Mouse (Mus musculus) MN1 (cell line): ENCODE data around the gene Gdpd3.
"Not testable (repeated sequence)": the region's sequence is repeated elsewhere in the genome, so short reads cannot be mapped to it uniquely, and the experiment has no call there.

Experiments
- DNase-seq: peaks from one replicate; pipeline ENCODE4 v3.0.0-alpha.2; 2016; ENCODE audit warnings: low spot score

Gene Gdpd3

DNA sequence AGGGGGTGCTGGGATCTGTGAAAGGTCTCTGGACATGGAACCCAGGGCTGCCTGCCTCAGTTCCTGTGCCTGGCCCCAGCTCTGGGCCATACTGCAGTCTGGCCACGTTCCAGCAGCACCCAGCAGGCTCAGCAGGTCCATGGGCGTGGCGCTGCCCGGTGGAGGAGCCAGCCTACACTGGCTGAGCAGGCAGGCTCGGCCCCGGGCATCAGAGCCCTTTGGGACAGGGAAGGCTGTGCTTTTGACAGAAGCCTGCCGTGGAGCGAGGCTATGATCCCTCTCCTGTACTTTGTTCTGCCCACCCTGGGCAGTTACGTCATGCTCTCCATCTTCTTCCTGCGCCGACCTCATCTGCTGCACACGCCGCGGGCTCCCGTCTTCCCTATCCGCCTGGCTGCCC is at the start of gene Gdpd3:
TSS of gene Gdpd3 (plus strand) at position 134 of the 400 bp plus-strand sequence.
- peak; percentile 81 for DNase-seq

DNA sequence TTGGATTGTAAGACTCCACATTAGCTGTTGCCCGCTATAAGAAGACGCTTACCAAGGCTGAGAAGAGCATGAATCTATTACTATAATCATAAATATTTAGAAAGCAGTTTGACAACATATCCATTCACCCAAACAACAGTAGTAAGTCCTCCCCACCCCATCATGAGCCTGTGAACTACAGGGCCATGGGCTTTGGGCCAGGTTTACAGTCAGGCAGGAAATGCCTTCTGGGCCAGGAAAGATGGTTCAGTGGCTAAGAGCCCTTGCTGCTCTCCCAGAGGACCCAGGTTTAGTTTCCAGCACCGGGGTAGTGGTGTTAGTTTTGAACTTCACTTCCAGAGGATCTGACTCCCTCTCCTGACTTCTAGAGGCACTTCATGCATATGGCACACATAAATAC is 48.6 kb upstream of the Gdpd3 start:
- no peak for DNase-seq

DNA sequence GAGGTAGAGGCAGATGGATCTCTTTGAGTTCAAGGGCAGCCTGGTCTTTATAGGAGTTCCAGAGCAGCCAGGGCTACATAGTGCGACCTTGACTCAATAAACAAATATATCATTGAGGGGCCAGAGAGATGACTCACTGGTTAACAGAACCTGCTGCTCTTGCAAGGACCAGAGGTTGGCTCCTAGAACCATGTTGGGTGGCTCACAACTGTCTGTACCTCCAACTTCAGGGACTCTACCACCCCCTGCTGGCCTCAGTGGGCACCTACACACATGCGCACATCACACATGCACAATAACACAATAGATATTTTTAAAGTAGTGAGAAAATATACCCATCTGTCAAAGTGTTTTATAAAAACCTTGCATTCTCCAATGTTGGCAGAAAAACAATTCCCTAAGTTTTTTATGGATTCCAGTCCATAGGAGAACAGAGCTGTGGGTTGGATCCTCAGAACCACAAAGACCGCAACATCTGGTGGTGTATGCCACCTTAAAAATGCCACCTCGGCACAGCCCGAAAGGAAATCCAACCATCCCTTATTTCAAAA is 47.3 kb upstream of the Gdpd3 start:
- DNase-seq = no peak

DNA sequence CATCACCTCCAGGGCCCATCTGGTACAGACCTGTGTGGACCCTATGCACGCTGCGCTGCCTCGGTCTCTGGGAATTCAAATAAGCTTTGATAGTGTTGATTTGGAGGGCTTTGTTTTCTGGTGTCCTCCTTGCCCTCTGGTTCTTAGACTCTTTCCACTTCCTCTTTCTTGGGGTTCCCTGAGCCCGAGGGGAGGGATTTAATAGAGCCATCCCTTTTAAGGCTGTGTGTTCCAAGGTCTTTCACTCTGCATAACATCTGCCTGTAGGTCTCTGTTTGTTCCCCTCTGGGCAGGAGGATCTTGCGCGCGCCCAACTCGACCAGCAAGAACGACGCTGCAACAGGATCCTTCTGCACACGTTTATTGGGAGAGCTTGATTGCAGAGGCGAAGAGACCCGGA is 44.5 kb upstream of the Gdpd3 start:
- DNase-seq = no peak

DNA sequence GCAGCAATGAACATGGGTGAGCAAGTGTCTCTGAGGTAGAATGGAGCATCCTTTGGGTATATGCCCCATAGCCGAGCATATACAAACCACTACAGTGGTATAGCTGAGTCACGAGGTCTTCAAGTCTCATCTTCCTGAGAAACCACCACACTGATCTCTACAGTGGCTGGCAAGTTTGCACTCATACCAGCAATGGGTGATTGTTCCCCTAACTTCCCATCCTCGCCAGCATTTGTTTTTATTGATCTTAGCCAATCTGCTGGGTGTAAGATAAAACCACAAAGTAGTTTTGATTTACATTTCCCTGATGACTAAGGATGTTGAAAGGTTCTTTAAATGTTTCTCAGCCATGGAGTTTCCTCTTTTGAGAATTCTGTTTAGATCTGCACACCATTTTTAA is 41.1 kb upstream of the Gdpd3 start:
- DNase-seq = no peak

DNA sequence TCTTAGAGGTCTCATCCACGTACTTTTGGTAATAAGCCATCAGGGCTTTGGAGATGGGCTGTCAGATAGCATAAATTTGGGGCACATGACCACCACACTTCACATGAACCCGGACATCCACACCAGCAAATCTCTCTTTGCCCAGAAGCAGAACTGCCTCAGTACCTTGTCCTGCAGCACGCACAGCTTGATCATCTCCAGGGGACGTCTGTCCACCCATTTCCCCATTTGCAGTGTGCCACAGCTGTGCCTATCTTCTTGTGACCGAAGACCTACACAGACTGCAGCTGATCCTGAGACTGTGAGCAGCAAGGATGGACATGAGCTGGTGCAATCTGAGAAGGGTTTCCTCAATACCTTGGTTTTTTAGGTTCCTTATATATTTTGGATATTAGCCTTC is 40.5 kb upstream of the Gdpd3 start:
- no peak for DNase-seq

DNA sequence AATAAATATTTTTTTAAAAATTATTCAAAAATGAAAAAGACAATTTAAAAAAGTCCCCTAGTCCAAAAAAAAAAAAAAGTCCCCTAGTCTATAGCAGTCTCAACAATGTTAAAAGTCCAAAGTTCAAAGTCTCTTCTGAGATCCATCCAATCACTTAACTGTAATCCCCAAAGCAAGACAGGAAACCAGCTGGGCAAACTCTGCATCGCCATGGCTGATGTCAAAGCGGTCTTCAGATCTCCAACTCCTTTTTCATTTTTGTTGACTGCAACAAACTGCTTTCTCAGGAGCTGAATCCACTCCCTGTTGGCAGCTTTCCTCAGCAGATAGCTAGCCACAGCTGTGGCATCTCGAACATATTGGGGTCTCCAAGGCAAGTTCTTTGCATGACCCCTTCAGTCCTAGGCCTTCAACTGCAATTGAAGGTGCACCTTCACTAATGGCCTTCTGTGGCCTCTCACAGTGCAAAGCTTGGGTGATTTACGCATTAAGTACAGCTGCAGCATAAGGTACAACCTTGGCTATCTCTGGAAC is 35.8 kb upstream of the Gdpd3 start:
- not testable (repeated sequence) for DNase-seq

DNA sequence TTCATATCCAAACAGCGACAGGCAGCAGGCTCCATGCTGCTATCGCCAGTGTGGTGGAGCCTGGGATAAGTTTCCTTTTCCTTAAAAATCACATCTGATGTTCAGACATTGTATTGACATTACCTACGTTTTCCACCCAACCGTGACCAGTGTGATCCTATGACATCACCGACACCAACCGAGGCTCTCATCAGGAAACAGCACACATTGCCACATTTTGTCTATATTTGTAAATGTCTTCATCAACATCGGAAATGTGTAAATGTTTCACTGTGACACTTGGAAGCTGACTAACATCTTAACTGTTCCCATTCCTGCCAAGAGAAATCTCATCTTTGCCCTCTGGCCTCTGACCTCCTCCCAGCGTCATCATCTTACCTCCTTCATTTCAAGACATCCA is 30.0 kb upstream of the Gdpd3 start:
- DNase-seq = no peak

DNA sequence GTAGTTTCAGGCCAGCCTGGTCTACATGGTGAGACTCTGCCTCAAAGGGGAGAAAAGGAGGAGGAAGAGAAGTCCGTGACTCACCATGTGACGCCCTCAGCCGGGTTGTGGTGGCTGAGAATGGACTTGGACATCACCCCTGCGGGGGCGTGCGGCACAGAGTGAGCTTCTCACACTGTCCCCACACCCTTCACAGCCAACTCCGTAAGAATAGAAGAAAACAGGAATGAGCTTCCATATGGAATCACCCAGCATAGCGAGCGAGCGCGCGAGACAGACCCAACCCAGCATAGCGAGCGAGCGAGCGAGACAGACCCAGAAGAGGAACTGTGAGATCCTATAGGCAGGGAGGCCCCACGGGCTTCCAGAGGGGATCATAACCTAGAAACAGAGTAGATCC is 26.6 kb upstream of the Gdpd3 start:
- DNase-seq = peak; percentile 55

DNA sequence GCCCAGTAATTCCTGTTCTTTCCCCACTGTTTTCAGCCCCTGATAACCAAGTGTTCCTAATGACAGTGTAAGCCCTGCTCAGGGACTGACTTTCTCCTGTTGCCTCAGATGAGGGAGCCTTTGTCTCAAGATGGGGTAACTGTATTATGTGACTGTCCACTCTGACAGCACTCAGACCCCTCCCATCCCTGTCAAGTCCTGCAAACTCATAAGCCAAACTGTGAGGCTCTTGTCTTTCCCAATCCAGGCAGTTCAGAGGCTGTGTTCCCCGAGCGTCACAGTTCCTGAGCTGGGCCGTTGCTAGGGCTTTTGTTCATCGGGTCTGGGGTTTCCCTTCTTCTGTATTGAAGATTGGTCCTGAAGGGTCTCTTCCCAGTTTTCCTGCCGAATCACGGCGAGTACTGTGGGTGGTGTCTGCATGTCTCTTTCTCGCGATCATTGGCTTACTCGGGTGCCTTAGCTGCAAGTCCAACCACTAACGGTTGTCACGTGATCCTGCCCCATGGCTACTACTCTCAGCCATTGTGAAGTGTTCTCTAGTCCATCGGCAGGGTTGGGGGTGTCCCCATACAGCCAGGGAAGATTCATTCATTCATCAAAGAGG is 25.9 kb upstream of the Gdpd3 start:
- DNase-seq = peak; percentile 91

DNA sequence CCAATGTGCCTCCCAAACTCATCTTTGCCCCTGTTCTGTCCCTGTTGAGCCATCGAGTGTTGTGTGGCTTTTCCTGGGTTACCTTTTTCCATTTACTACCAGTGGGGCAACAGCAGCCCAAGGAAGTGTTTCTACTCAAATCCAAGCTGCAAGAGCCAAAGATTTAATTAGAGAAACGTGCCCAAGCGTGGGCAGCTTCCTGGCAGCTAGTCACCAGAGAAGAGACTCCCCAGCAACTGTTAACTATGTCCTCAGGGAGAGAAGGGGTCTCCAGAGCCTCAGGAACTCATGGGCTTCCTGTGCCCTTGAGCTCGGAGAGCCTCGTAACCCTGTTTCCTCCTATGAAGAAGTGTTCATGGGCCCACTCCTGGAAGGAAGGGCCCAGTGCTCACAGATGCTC is 25.2 kb upstream of the Gdpd3 start:
- peak; percentile 25 for DNase-seq

DNA sequence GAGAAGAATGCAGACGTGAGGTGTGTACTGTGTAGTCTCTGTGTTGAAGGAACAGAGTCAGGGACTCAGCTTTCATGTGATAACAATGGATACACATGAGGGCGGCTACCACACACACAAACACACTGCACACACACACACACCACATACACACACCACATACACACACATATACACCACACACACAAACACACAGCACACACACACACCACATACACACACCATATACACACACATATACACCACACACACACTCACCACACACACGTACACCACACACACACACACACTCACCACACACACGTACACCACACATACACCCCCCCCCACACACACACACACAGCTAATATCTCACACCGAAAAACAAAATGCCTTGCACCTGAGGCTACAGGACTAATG is 24.7 kb upstream of the Gdpd3 start:
- DNase-seq = no peak

DNA sequence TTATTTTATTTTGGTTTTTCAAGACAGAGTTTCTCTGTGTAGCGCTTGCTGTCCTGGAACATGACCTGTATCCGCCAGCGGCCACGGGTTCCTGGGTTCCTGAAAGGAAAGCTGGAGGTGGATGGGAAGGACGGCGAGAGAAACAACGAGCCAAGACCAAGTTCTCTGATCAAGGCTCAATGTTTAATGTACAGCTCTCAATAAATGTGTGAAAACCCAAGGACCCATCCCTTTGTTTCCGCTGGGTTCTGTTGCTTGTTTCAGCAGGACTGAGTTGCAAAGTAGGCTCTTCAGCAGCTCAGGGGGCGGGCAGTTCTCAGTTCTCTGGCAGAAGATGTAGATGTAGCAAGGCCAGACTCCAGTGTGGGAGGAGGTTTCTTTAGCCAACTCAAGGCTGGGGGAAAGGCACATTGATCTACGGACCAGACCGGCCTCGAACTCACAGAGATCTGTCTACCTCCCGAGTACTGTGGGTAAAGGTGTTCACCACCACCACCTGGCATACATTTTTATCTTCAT is 24.1 kb upstream of the Gdpd3 start:
- no peak for DNase-seq

DNA sequence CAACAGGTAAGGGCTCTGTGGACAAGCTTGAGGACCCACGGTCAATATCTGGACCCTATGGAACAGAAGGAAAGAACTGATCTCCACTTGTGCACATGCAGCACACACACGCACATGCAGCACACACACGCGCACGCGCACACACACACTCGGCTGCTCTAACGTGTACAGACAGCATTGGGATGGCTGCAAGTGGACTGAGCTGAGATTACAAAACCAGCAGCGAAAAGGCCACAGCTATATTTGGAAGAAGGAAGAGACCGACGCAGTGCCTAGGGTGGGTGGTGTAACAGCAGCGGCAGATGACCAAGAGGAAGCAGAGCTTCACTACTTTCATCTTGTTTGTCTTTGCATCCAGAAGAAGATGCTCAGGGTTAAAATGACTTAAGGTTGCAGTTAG is 20.1 kb upstream of the Gdpd3 start:
- no peak for DNase-seq

DNA sequence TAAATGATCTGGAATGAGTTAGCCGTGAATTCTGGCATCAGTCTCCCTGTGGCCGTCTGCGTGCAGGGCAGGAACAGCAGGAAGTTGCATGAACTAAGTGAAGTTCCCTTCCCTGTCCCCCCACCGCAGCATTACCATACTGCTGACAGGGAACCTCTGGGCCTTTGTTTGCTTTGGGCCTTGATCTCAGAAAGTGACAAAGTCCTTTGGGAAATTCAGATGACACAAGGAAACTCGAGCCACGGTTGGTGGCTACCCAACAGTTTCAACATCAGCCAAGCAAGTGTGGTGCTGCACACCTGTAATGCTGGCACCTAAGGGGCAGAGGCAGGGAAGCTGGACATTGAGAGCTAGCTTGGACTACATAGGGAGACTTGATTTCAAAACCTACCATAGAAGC is 19.3 kb upstream of the Gdpd3 start:
- no peak for DNase-seq

DNA sequence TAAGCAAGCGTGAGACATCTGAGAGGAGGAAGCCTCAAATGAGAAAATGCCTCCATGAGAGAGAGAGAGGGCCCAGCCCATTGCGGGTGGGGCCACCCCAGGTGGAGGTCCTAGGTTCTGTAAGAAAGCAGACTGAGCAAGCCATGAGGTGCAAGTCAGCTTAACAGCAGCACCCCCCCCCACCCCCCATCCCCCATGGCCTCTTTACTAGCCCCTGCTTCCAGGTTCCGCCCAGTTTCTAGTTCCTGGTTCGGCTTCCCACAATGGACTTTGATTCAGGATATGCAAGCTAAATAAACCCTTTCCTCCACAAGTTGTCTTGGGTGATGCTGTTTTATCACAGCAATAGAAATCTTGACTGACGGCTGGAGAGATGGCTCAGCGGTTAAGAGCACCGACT is 17.3 kb upstream of the Gdpd3 start:
- DNase-seq = no peak

DNA sequence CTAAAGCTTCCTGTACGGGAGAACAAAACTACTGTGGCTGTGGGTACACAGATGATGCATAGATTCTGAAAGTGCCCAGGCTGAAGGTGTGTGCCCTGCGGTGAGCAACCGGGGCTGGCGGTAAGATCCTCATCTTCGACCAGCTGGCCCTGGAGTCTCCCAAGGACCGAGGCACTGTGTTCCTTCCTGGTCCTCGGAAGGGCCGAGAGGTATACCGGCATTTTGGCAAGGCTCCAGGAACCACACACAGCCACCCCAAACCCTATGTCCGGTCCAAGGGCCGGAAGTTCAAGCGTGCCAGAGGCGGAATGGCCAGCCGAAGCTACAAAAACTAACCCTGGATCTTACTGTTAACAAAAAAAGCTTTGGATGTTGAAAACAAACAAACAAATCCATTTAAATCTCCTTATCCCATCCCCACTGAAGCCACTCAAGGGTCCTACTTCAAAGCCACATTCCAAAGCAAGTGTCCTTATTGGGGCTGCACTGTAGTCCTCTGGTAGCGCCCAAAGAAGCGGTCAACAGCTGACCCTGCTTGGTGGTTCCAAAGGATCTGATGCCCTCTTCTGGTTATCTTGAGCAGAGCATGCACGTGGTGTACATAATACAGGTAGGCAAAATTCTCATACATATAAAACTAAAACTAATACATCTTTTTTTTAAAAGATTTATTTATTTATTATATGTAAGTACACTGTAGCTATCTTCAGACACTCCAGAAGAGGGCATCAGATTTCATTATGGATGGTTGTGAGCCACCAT is 16.4 kb upstream of the Gdpd3 start:
- DNase-seq = no peak

DNA sequence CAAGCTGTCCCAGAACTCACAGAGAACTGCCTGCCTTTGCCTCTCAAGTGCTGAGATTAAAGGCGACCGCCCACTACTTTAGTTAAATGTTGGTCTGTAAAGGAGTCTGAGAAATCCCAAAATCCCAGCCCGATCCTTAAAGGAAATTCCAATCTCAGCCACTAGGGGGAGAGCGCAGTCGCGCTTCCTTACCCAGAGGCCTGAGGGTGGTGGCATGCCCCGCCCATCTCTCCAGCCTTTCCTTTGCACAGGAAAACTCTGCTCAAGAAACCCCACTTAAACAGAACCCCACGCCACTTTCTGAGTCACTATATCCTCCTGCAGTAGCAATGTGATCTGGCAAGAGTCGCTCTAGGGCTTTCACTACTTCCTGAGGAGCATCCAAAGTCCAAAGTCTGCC is 11.3 kb upstream of the Gdpd3 start:
- DNase-seq = peak; percentile 90

DNA sequence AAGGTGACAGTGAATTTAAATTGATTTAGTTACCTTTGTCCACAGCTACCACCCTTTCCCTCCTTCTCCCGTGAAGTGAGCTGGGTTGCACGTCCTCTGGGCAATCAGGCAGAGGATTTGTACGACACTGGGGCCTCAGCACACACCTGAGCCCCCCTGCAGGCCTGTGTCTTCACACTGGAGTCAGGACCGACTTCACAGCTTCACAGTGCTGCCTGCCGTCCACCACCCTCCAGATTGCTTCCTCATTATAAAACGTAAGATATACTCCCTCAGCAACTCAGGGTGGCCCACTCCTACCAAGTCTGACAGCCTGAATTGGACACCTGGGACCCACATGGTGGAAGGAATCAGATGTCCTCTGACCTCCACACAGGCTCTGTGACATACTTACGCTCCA is 7.6 kb upstream of the Gdpd3 start:
- no peak for DNase-seq

DNA sequence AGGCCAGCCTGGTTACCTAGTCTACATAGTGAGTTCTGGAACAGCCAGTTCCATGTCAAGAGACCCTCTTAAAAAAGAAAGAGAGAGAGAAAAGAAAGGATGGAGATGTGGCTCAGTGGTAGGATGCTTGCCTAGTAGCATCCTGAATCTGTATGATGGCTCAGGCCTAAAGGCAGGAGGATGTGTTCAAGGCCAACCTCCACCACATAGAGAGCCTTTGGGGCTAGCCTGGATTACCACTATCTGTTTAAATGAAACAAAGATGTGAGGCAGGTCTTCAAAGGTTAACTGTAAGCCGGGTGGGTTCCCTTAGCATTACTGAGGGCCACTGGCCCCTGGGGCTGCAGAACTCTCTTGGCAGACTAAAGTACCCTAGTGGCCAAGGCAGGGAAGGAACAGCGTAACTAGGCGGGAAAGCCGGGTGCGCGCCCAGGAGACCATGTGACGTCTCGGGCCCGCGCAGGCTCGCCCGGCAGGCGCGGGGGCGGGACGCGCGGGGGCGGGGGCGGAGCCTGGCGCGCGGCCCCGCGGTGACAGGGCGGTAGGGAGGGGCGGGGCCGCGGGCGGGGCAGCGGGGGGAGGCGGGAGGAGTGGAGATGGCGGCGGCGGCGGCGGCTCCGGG is 7.0 kb upstream of the Gdpd3 start, which contains the start of gene Mapk3:
TSS of gene Mapk3 (plus strand) at position 552 of the 622 bp plus-strand sequence.
- DNase-seq = peak; percentile 92

DNA sequence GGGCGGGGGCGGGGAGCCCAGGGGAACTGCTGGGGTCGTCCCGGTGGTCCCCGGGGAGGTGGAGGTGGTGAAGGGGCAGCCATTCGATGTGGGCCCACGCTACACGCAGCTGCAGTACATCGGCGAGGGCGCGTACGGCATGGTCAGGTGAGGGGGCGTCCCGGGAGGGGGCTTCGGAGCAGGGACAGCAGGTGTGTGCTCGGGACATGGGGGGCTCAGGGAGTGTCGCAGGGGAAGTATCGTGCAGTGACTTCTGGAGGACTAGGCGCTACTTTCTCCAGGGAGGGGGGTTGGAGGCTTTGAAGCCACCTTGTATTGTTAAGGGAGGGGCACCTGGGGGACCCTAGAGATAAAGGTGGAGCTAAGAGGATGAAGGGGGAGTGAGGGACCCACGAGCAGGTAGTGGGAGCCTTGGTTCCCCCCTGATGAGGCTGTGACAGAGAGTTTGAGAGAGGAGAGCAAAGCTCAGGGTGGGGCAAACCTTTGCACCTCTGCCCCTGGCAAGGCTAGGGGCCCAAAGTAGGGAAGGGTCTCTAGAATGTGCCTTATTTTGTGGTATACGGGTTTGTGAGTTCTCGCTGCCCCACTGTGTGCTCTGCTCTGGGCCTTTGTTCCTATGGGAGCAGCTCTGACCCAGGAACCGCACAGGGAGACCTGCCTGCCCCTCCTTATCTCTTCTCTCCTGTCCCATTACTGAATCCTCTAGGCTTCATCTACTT is 6.3 kb upstream of the Gdpd3 start:
- DNase-seq = no peak

DNA sequence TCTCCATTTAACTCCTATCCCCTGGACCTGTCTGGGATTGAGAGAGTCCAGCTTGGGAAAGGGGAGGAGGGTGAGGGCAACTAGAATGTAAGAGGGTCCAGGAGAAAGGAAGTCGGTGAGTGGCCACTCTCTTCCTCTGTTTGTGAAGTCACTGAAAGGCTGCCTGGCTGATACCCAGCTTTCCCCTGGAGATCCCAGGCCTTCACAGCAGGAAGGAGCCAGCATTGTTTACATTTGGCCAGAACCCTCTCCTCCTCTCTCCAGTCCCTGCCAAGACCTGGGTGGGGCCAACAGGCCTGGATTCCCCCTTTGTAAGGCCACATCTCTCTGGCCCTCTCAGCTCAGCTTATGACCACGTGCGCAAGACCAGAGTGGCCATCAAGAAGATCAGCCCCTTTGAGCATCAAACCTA is 5.7 kb upstream of the Gdpd3 start:
- peak; percentile 78 for DNase-seq
